Mouse (Mus musculus) midbrain, embryonic 14.5 days (tissue): ENCODE measurements around the gene Nxn. TPM values are rescaled to one million over a fixed set of nuclear protein-coding genes. Genes with fewer than 3 reads are reported as not detected.

Source experiments
- ATAC-seq: fragments of 200-750 bp; cut with Nextera tagmentation; 2 replicates; pipeline ENCODE4 v1.8.0; 2017; ENCODE audit warnings: moderate number of reproducible peaks, moderate library complexity; ENCODE audit not compliant: low FRiP score, low TSS enrichment
- DNase-seq: peaks from one replicate; pipeline ENCODE4 v3.0.0-alpha.2; 2015
- H3K27ac ChIP-seq: fragments of 300-500 bp; sonication (generic); replicated peaks from 2 replicates; pipeline ENCODE4 v1.5.1; 2014; ENCODE audit warnings: mild to moderate bottlenecking, low read depth, low read length, moderate library complexity
- H3K27me3 ChIP-seq: fragments of 300-500 bp; sonication (generic); 2 replicates; pipeline ENCODE4 v1.6.1; 2014; ENCODE audit warnings: low read length, control low read depth, mixed read lengths; ENCODE audit not compliant: control insufficient read depth, insufficient read depth
- H3K36me3 ChIP-seq: fragments of 300-500 bp; sonication (generic); 2 replicates; pipeline ENCODE4 v1.6.1; 2014; ENCODE audit warnings: low read length, control low read depth; ENCODE audit not compliant: control insufficient read depth, insufficient read depth
- H3K4me1 ChIP-seq: fragments of 300-500 bp; sonication (generic); 2 replicates; pipeline ENCODE4 v1.6.1; 2014; ENCODE audit warnings: mild to moderate bottlenecking, antibody characterized with exemption, low read length, control low read depth; ENCODE audit not compliant: control insufficient read depth, insufficient read depth
- H3K4me2 ChIP-seq: fragments of 300-500 bp; sonication (generic); 2 replicates; pipeline ENCODE4 v1.6.1; 2014; ENCODE audit warnings: mild to moderate bottlenecking, low read length, moderate library complexity
- H3K4me3 ChIP-seq: fragments of 300-500 bp; sonication (generic); replicated peaks from 2 replicates; pipeline ENCODE4 v1.5.1; 2014; ENCODE audit warnings: low read depth, low read length
- H3K9ac ChIP-seq: fragments of 300-500 bp; sonication (generic); replicated peaks from 2 replicates; pipeline ENCODE4 v1.6.1; 2014; ENCODE audit warnings: mild to moderate bottlenecking, low read length, moderate library complexity
- H3K9me3 ChIP-seq: fragments of 300-500 bp; sonication (generic); 2 replicates; pipeline ENCODE4 v1.6.1; 2016; ENCODE audit warnings: low read length, control low read depth, mixed read lengths; ENCODE audit not compliant: control insufficient read depth
- WGBS: fragments of 180-500 bp; shearing (Covaris S2); extraction: QIAGEN DNeasy Blood & Tissue Kit; methylation state at CpG from one replicate; pipeline ENCODE4 v1.1.7; 2014; 5-methylcytosine and 5-hydroxymethylcytosine counted together
- polyA plus RNA-seq: library from polyadenylated mRNA; unstranded; fragments of >200 nt; fragmentation: Nextera tagmentation; extraction: Ambion mirVana; gene quantifications from 2 replicates; pipeline ENCODE4 v1.2.1, GENCODE M21; 2014

Gene Nxn
- polyA plus RNA-seq, 1 experiment from 2014 or later, result 28.2 TPM

- no peak for DNase-seq
- peaks cover 31% of the 10 kb centered on the region for H3K4me1 ChIP-seq
- no peak overlapping the region for H3K27ac ChIP-seq
- H3K27me3 ChIP-seq, result no peaks in the 10 kb centered on the region
- WGBS, result 3% methylated on average over 6 of the region's 6 CpGs
- ATAC-seq, result no peak
- H3K9ac ChIP-seq, result no peak overlapping the region
- no peaks in the 10 kb centered on the region for H3K36me3 ChIP-seq
- H3K4me3 ChIP-seq, result no peak overlapping the region
- no peaks in the 10 kb centered on the region for H3K9me3 ChIP-seq
- H3K4me2 ChIP-seq, result no peak overlapping the region
Observed at GRCm38 (mm10) chr11:76363178-76363577, 35.8 kb downstream of the Nxn start.

GRCm38 (mm10) chr11:76361422-76361821 lies 37.5 kb downstream of the Nxn start:
- H3K36me3 ChIP-seq, result no peaks in the 10 kb centered on the region
- H3K4me2 ChIP-seq, result no peak overlapping the region
- no peaks in the 10 kb centered on the region for H3K9me3 ChIP-seq
- peaks cover 36% of the 10 kb centered on the region for H3K4me1 ChIP-seq
- ATAC-seq, result no peak
- H3K27ac ChIP-seq, result no peak overlapping the region
- whole genome bisulfite sequencing, result 83% methylated on average over 4 of the region's 4 CpGs
- DNase-seq, result no peak
- H3K9ac ChIP-seq, result no peak overlapping the region
- H3K4me3 ChIP-seq, result no peak overlapping the region
- no peaks in the 10 kb centered on the region for H3K27me3 ChIP-seq

- no peak for ATAC-seq
- WGBS, result 58% methylated on average over 6 of the region's 6 CpGs
- no peak overlapping the region for H3K4me3 ChIP-seq
- H3K27ac ChIP-seq, result no peak overlapping the region
- no peaks in the 10 kb centered on the region for H3K36me3 ChIP-seq
- no peak overlapping the region for H3K4me2 ChIP-seq
- DNase-seq, result no peak
- H3K9me3 ChIP-seq, result no peaks in the 10 kb centered on the region
- no peak overlapping the region for H3K9ac ChIP-seq
- no peaks in the 10 kb centered on the region for H3K27me3 ChIP-seq
- peaks cover 38% of the 10 kb centered on the region for H3K4me1 ChIP-seq
Observed at GRCm38 (mm10) chr11:76360255-76360654, 38.7 kb downstream of the Nxn start.

- 30% methylated on average over 14 of the region's 14 CpGs for whole genome bisulfite sequencing
- H3K4me1 ChIP-seq, result peaks cover 37% of the 10 kb centered on the region
- DNase-seq, result no peak
- no peaks in the 10 kb centered on the region for H3K36me3 ChIP-seq
- no peaks in the 10 kb centered on the region for H3K27me3 ChIP-seq
- H3K9me3 ChIP-seq, result no peaks in the 10 kb centered on the region
- no peak overlapping the region for H3K4me2 ChIP-seq
- ATAC-seq, result no peak
- peak overlapping the region; percentile 13; the same call in 1 of the 2 replicates for H3K27ac ChIP-seq
- H3K4me3 ChIP-seq, result no peak overlapping the region
- H3K9ac ChIP-seq, result no peak overlapping the region
Observed at GRCm38 (mm10) chr11:76358628-76359320, 40.2 kb downstream of the Nxn start.

GRCm38 (mm10) chr11:76357464-76357863 lies 41.5 kb downstream of the Nxn start:
- peaks cover 31% of the 10 kb centered on the region for H3K4me1 ChIP-seq
- no peak overlapping the region for H3K4me2 ChIP-seq
- no peak overlapping the region for H3K4me3 ChIP-seq
- 51% methylated on average over 12 of the region's 12 CpGs for WGBS
- DNase-seq, result no peak
- no peaks in the 10 kb centered on the region for H3K36me3 ChIP-seq
- no peak overlapping the region for H3K9ac ChIP-seq
- ATAC-seq, result no peak
- H3K27me3 ChIP-seq, result no peaks in the 10 kb centered on the region
- peak overlapping the region; percentile 63; the same call in 1 of the 2 replicates for H3K27ac ChIP-seq
- no peaks in the 10 kb centered on the region for H3K9me3 ChIP-seq

GRCm38 (mm10) chr11:76356091-76356490 lies 42.8 kb downstream of the Nxn start:
- DNase-seq (no peak), ATAC-seq (no peak)
- H3K4me1 ChIP-seq, result peaks cover 44% of the 10 kb centered on the region

GRCm38 (mm10) chr11:76355425-76355824 lies 43.5 kb downstream of the Nxn start:
- peaks cover 49% of the 10 kb centered on the region for H3K4me1 ChIP-seq
- H3K36me3 ChIP-seq, result no peaks in the 10 kb centered on the region
- WGBS, result 79% methylated on average over 6 of the region's 6 CpGs
- DNase-seq (no peak), ATAC-seq (no peak)
- H3K4me3 ChIP-seq, result no peak overlapping the region
- no peak overlapping the region for H3K4me2 ChIP-seq
- no peaks in the 10 kb centered on the region for H3K9me3 ChIP-seq
- H3K27ac ChIP-seq, result no peak overlapping the region
- no peaks in the 10 kb centered on the region for H3K27me3 ChIP-seq
- H3K9ac ChIP-seq, result no peak overlapping the region

More at GRCm38 (mm10) chr11:76356091-76356490, 42.8 kb downstream of the Nxn start:
- 79% methylated on average over 11 of the region's 11 CpGs for WGBS
- Histone ChIP-seq H3K27ac (no peak overlapping the region), H3K4me2 (no peak overlapping the region), H3K9ac (no peak overlapping the region), H3K36me3 (no peaks in the 10 kb centered on the region), H3K27me3 (no peaks in the 10 kb centered on the region), H3K4me3 (no peak overlapping the region), H3K9me3 (no peaks in the 10 kb centered on the region)

GRCm38 (mm10) chr11:76352861-76353558 lies 45.9 kb downstream of the Nxn start:
- no peak overlapping the region for H3K4me3 ChIP-seq
- H3K9ac ChIP-seq, result no peak overlapping the region
- ATAC-seq, result no peak
- no peaks in the 10 kb centered on the region for H3K27me3 ChIP-seq
- 45% methylated on average over 16 of the region's 16 CpGs for WGBS
- no peak overlapping the region for H3K4me2 ChIP-seq
- H3K9me3 ChIP-seq, result no peaks in the 10 kb centered on the region
- H3K36me3 ChIP-seq, result no peaks in the 10 kb centered on the region
- no peak for DNase-seq
- H3K4me1 ChIP-seq, result peaks cover 38% of the 10 kb centered on the region
- H3K27ac ChIP-seq, result no peak overlapping the region

- H3K4me1 ChIP-seq, result peaks cover 35% of the 10 kb centered on the region
- H3K27ac ChIP-seq, result peak overlapping the region; percentile 60
- H3K9ac ChIP-seq, result no peak overlapping the region
- no peak overlapping the region for H3K4me2 ChIP-seq
- no peaks in the 10 kb centered on the region for H3K36me3 ChIP-seq
- H3K9me3 ChIP-seq, result no peaks in the 10 kb centered on the region
- no peak for ATAC-seq
- no peak for DNase-seq
- 22% methylated on average over 3 of the region's 3 CpGs for WGBS
- no peaks in the 10 kb centered on the region for H3K27me3 ChIP-seq
- no peak overlapping the region for H3K4me3 ChIP-seq
Observed at GRCm38 (mm10) chr11:76351624-76352011, 47.3 kb downstream of the Nxn start.
